Mouse (Mus musculus): ENCODE data around the gene Spc24. TPM values are rescaled to one million over a fixed set of nuclear protein-coding genes. Genes with fewer than 3 reads are reported as not detected.

Gene Spc24
- polyA plus RNA-seq, 1 experiment from 2014 or later: 127 TPM

GRCm38 (mm10) chr9:21736580-21736979 lies 23.5 kb downstream of the Spc24 start:
- Histone ChIP-seq H3K9me3 (ENCODE audit: control insufficient read depth, low read length) (no peaks in the 10 kb centered on the region), H3K36me3 (ENCODE audit: control insufficient read depth, insufficient read depth, low read length) (peaks cover 98% of the 10 kb centered on the region), H3K27me3 (replicated peaks; ENCODE audit: control insufficient read depth, insufficient read depth, low read length) (no peaks in the 10 kb centered on the region), H3K4me1 (replicated peaks; ENCODE audit: control insufficient read depth, insufficient read depth, low read length) (no peaks in the 10 kb centered on the region), H3K9ac (ENCODE audit: low read length) (no peak overlapping the region), H3K4me3 (ENCODE audit: low read depth, low read length) (no peak overlapping the region), H3K4me2 (ENCODE audit: low read length) (no peak overlapping the region), H3K27ac (ENCODE audit: low read depth) (no peak overlapping the region)
- DNase-seq (ENCODE audit: low spot score) (no peak), ATAC-seq (replicated peaks; ENCODE audit: low FRiP score, low TSS enrichment, low read depth) (no peak)
- 32% methylated on average over 3 of the region's 3 CpGs for WGBS

- Histone ChIP-seq H3K4me3 (ENCODE audit: low read depth, low read length) (no peak overlapping the region), H3K36me3 (ENCODE audit: control insufficient read depth, insufficient read depth, low read length) (peaks cover 96% of the 10 kb centered on the region), H3K27ac (ENCODE audit: low read depth) (no peak overlapping the region), H3K9me3 (ENCODE audit: control insufficient read depth, low read length) (no peaks in the 10 kb centered on the region), H3K9ac (ENCODE audit: low read length) (no peak overlapping the region), H3K4me1 (replicated peaks; ENCODE audit: control insufficient read depth, insufficient read depth, low read length) (no peaks in the 10 kb centered on the region), H3K4me2 (ENCODE audit: low read length) (no peak overlapping the region), H3K27me3 (replicated peaks; ENCODE audit: control insufficient read depth, insufficient read depth, low read length) (no peaks in the 10 kb centered on the region)
- ATAC-seq (replicated peaks; ENCODE audit: low FRiP score, low TSS enrichment, low read depth) (no peak), DNase-seq (ENCODE audit: low spot score) (no peak)
- WGBS: 88% methylated on average over 14 of the region's 14 CpGs
Measured at GRCm38 (mm10) chr9:21735126-21735525, 25.0 kb downstream of the Spc24 start.

- 82% methylated on average over 7 of the region's 7 CpGs for WGBS
- peak; percentile 47; the same call in 1 of the 2 replicates for ATAC-seq (replicated peaks; ENCODE audit: low FRiP score, low TSS enrichment, low read depth)
Measured at GRCm38 (mm10) chr9:21733989-21734388, 26.1 kb downstream of the Spc24 start.

GRCm38 (mm10) chr9:21733446-21733845 lies 26.7 kb downstream of the Spc24 start:
- Histone ChIP-seq H3K27me3 (replicated peaks; ENCODE audit: control insufficient read depth, insufficient read depth, low read length) (no peaks in the 10 kb centered on the region), H3K4me3 (ENCODE audit: low read depth, low read length) (no peak overlapping the region), H3K9ac (ENCODE audit: low read length) (no peak overlapping the region), H3K4me2 (ENCODE audit: low read length) (no peak overlapping the region), H3K27ac (ENCODE audit: low read depth) (no peak overlapping the region), H3K4me1 (replicated peaks; ENCODE audit: control insufficient read depth, insufficient read depth, low read length) (0 out of 2 replicates have a peak, but pooled peaks cover 4% of the 10 kb centered on the region), H3K36me3 (ENCODE audit: control insufficient read depth, insufficient read depth, low read length) (peaks cover 84% of the 10 kb centered on the region), H3K9me3 (ENCODE audit: control insufficient read depth, low read length) (no peaks in the 10 kb centered on the region)
- DNase-seq (ENCODE audit: low spot score): no peak
- WGBS: 93% methylated on average over 17 of the region's 17 CpGs
- 0 out of 2 replicates have a peak, but pooled peaks have one; percentile 7 for ATAC-seq (replicated peaks; ENCODE audit: low FRiP score, low TSS enrichment, low read depth)

More at GRCm38 (mm10) chr9:21733989-21734388, 26.1 kb downstream of the Spc24 start:
- no peak for DNase-seq (ENCODE audit: low spot score)
- Histone ChIP-seq H3K27me3 (replicated peaks; ENCODE audit: control insufficient read depth, insufficient read depth, low read length) (no peaks in the 10 kb centered on the region), H3K4me2 (ENCODE audit: low read length) (no peak overlapping the region), H3K4me3 (ENCODE audit: low read depth, low read length) (no peak overlapping the region), H3K27ac (ENCODE audit: low read depth) (no peak overlapping the region), H3K4me1 (replicated peaks; ENCODE audit: control insufficient read depth, insufficient read depth, low read length) (0 out of 2 replicates have a peak, but pooled peaks cover 4% of the 10 kb centered on the region), H3K9me3 (ENCODE audit: control insufficient read depth, low read length) (no peaks in the 10 kb centered on the region), H3K36me3 (ENCODE audit: control insufficient read depth, insufficient read depth, low read length) (peaks cover 89% of the 10 kb centered on the region), H3K9ac (ENCODE audit: low read length) (no peak overlapping the region)

GRCm38 (mm10) chr9:21732288-21732687 lies 27.8 kb downstream of the Spc24 start:
- Histone ChIP-seq H3K27ac (ENCODE audit: low read depth) (no peak overlapping the region), H3K4me1 (replicated peaks; ENCODE audit: control insufficient read depth, insufficient read depth, low read length) (0 out of 2 replicates have a peak, but pooled peaks cover 4% of the 10 kb centered on the region), H3K4me3 (ENCODE audit: low read depth, low read length) (no peak overlapping the region), H3K27me3 (replicated peaks; ENCODE audit: control insufficient read depth, insufficient read depth, low read length) (no peaks in the 10 kb centered on the region), H3K4me2 (ENCODE audit: low read length) (no peak overlapping the region), H3K36me3 (ENCODE audit: control insufficient read depth, insufficient read depth, low read length) (peaks cover 82% of the 10 kb centered on the region), H3K9me3 (ENCODE audit: control insufficient read depth, low read length) (no peaks in the 10 kb centered on the region), H3K9ac (ENCODE audit: low read length) (no peak overlapping the region)
- DNase-seq (ENCODE audit: low spot score) (no peak), ATAC-seq (replicated peaks; ENCODE audit: low FRiP score, low TSS enrichment, low read depth) (no peak)
- 93% methylated on average over 9 of the region's 9 CpGs for WGBS

GRCm38 (mm10) chr9:21729264-21729663 lies 30.8 kb downstream of the Spc24 start:
- ATAC-seq (replicated peaks; ENCODE audit: low FRiP score, low TSS enrichment, low read depth) (no peak), DNase-seq (ENCODE audit: low spot score) (no peak)
- no peaks in the 10 kb centered on the region for H3K27me3 ChIP-seq (replicated peaks; ENCODE audit: control insufficient read depth, insufficient read depth, low read length)
- WGBS: 79% methylated on average over 7 of the region's 7 CpGs
- H3K9ac ChIP-seq (ENCODE audit: low read length): no peak overlapping the region
- peaks cover 58% of the 10 kb centered on the region for H3K36me3 ChIP-seq (ENCODE audit: control insufficient read depth, insufficient read depth, low read length)
- H3K4me2 ChIP-seq (ENCODE audit: low read length): no peak overlapping the region
- H3K4me3 ChIP-seq (ENCODE audit: low read depth, low read length): no peak overlapping the region
- no peak overlapping the region for H3K27ac ChIP-seq (ENCODE audit: low read depth)
- no peaks in the 10 kb centered on the region for H3K9me3 ChIP-seq (ENCODE audit: control insufficient read depth, low read length)
- H3K4me1 ChIP-seq (replicated peaks; ENCODE audit: control insufficient read depth, insufficient read depth, low read length): peaks cover 24% of the 10 kb centered on the region

- no peak overlapping the region for H3K9ac ChIP-seq (ENCODE audit: low read length)
- H3K4me2 ChIP-seq (ENCODE audit: low read length): no peak overlapping the region
- no peak for DNase-seq (ENCODE audit: low spot score)
Measured at GRCm38 (mm10) chr9:21728261-21728832, 31.8 kb downstream of the Spc24 start.

GRCm38 (mm10) chr9:21726218-21726975 lies 33.7 kb downstream of the Spc24 start:
- H3K36me3 ChIP-seq (ENCODE audit: control insufficient read depth, insufficient read depth, low read length): peaks cover 30% of the 10 kb centered on the region
- H3K9ac ChIP-seq (ENCODE audit: low read length): peak overlapping the region; percentile 41
- WGBS: 63% methylated on average over 14 of the region's 14 CpGs
- H3K4me3 ChIP-seq (ENCODE audit: low read depth, low read length): peak overlapping the region; percentile 68
- DNase-seq (ENCODE audit: low spot score) (no peak), ATAC-seq (replicated peaks; ENCODE audit: low FRiP score, low TSS enrichment, low read depth) (no peak)
- H3K4me2 ChIP-seq (ENCODE audit: low read length): peak overlapping the region; percentile 86
- H3K9me3 ChIP-seq (ENCODE audit: control insufficient read depth, low read length): no peaks in the 10 kb centered on the region
- no peaks in the 10 kb centered on the region for H3K27me3 ChIP-seq (replicated peaks; ENCODE audit: control insufficient read depth, insufficient read depth, low read length)
- H3K4me1 ChIP-seq (replicated peaks; ENCODE audit: control insufficient read depth, insufficient read depth, low read length): peaks cover 24% of the 10 kb centered on the region
- H3K27ac ChIP-seq (ENCODE audit: low read depth): 0 out of 2 replicates have a peak overlapping the region, but pooled peaks have one; percentile 18

More at GRCm38 (mm10) chr9:21728261-21728832, 31.8 kb downstream of the Spc24 start:
- no peak overlapping the region for H3K27ac ChIP-seq (ENCODE audit: low read depth)
- peaks cover 24% of the 10 kb centered on the region for H3K4me1 ChIP-seq (replicated peaks; ENCODE audit: control insufficient read depth, insufficient read depth, low read length)
- no peak overlapping the region for H3K4me3 ChIP-seq (ENCODE audit: low read depth, low read length)
- no peak for ATAC-seq (replicated peaks; ENCODE audit: low FRiP score, low TSS enrichment, low read depth)
- WGBS: 84% methylated on average over 10 of the region's 10 CpGs
- H3K9me3 ChIP-seq (ENCODE audit: control insufficient read depth, low read length): no peaks in the 10 kb centered on the region
- no peaks in the 10 kb centered on the region for H3K27me3 ChIP-seq (replicated peaks; ENCODE audit: control insufficient read depth, insufficient read depth, low read length)
- peaks cover 49% of the 10 kb centered on the region for H3K36me3 ChIP-seq (ENCODE audit: control insufficient read depth, insufficient read depth, low read length)

Data from intestine, embryonic 14.5 days (tissue).